Mouse (Mus musculus): ENCODE results near the gene Tyw5. TPM values are rescaled to one million over a fixed set of nuclear protein-coding genes. Genes with fewer than 3 reads are reported as not detected.
A peak's percentile ranks its signal among the peaks of the same experiment; 100 is the strongest.

Tyw5 gene
- total and polyA plus RNA-seq, 3 experiments = 2.7 to 5.9 (median 5.7) TPM

DNA sequence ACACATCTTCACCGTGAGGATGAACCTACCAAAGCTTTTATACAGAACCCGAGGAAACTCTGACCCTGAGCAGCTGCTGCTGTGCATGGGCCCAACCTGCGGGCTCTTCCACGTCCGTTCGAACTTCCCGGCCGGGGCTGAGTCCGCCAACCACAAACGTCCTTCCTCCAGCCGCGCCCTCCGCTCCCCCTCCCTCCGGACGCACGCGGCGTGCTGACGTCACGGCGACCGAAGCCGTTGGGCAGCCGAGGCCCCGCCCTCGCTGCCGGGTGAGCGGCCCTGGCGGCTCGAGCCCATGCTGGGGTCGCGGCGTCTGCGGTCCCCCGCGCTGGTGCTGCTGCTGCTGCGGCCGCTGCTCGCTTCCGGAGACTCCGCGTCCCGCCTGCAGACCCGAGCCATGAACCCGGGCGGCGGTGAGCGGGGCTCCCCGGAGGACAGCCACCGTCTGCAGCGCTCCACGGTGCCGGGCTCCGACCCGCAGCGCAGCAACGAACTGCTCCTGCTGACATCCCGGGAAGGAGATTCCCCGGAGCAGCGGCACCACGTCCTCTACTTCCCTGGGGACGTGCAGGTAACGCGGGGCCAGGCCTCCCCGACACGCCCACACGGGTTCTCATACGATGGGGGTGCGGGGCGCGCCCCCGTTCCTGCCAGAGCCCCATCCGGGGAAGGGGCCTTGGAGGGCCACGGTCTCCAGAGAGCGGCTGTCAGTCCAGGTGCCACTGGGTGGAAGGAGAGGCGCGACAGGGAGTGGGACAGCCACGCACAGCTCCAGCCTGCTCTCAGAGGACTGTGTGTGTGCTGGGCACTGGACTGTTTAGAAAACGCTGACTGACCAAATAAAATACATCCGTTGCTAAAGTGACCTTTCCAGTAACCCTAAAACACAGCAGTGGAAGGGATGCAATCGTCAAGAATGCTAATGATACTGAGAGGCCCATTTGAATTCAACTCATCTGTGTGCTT, 29.2 kb downstream of the Tyw5 start, which contains the start of gene 1700066M21Rik:
Gene 1700066M21Rik (plus strand): TSS at position 245 of the 966 bp plus-strand sequence.
- intact Hi-C loops (cut with DNase I) = loop anchor here (1.0 kb wide), 1 partner anchor 29 kb away; the partner anchor contains the start of gene Maip1
- DNase-seq = peak; percentile 96 to 98
- Histone ChIP-seq H3K9ac (ENCODE audit: low read depth, low read length) (peak within 1 kb of the TSS; percentile 94), H3K4me3 (peak within 1 kb of the TSS; percentile 83), H3K4me1 (ENCODE audit: control insufficient read depth, insufficient read depth, low read length) (no peaks in the 10 kb centered on the region), H3K79me2 (replicated peaks; ENCODE audit: control insufficient read depth, insufficient read depth, low read length) (no peaks in the 10 kb centered on the region), H3K27me3 (ENCODE audit: control insufficient read depth, insufficient read depth, low read length) (no peaks in the 10 kb centered on the region), H3K36me3 (ENCODE audit: control insufficient read depth, insufficient read depth, low read length) (no peaks in the 10 kb centered on the region), H3K27ac (peak within 1 kb of the TSS; percentile 73)
- WGBS = under 1% methylated on average over 81 of the region's 81 CpGs
- TF ChIP-seq EP300 (IDR thresholded peaks at IDR 0.05; ENCODE audit: insufficient read depth, low read depth, low read length) (no peak), POLR2A (IDR thresholded peaks at IDR 0.05; ENCODE audit: insufficient read depth, low read depth, low read length) (peak; percentile 58; the same call in 1 of the 2 replicates), CTCF (IDR thresholded peaks at IDR 0.05) (0 out of 2 replicates have a peak, but pooled peaks have one; percentile 9)

DNA sequence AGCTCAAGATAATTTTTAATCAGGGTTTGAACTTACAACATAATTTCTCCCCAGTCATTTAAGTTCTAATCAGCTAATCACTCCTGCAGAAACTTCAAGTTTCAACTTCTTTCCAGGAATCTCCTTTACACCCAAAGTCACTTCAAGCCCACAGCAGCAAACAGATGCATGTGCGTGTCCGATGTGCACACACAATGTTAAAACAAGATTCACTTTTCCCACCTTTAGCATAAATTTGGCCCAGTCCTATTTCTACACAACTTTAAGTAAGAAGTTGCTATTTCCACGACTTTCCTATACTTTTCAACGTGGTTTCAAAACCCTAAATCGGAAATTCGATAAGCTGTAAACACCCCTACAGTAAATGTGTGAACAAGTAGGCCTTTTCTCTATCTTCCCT, 30.1 kb downstream of the Tyw5 start:
- H3K27ac ChIP-seq = no peak overlapping the region
- H3K4me3 ChIP-seq = peak overlapping the region; percentile 83; the same call in 1 of the 2 replicates
- 54% methylated on average over 6 of the region's 6 CpGs for WGBS
- no peak for DNase-seq
- H3K36me3 ChIP-seq (ENCODE audit: control insufficient read depth, insufficient read depth, low read length) = no peaks in the 10 kb centered on the region
- intact Hi-C loops (cut with DNase I) = loop anchor here (1.0 kb wide), 1 partner anchor 29 kb away; the partner anchor contains the start of gene Maip1
- H3K79me2 ChIP-seq (replicated peaks; ENCODE audit: control insufficient read depth, insufficient read depth, low read length) = no peaks in the 10 kb centered on the region
- no peaks in the 10 kb centered on the region for H3K4me1 ChIP-seq (ENCODE audit: control insufficient read depth, insufficient read depth, low read length)
- no peaks in the 10 kb centered on the region for H3K27me3 ChIP-seq (ENCODE audit: control insufficient read depth, insufficient read depth, low read length)
- no peak for TF ChIP-seq POLR2A (IDR thresholded peaks at IDR 0.05; ENCODE audit: insufficient read depth, low read depth, low read length)
- TF ChIP-seq CTCF (IDR thresholded peaks at IDR 0.05) = no peak
- TF ChIP-seq EP300 (IDR thresholded peaks at IDR 0.05; ENCODE audit: insufficient read depth, low read depth, low read length) = no peak
- no peak overlapping the region for H3K9ac ChIP-seq (ENCODE audit: low read depth, low read length)

- 83% methylated on average over 2 of the region's 2 CpGs for WGBS
Measured at GRCm38 (mm10) chr1:57375276-57375675, 31.6 kb downstream of the Tyw5 start.

GRCm38 (mm10) chr1:57370451-57370850, 36.5 kb downstream of the Tyw5 start:
- Histone ChIP-seq H3K27me3 (ENCODE audit: control insufficient read depth, insufficient read depth, low read length) (no peaks in the 10 kb centered on the region), H3K36me3 (ENCODE audit: control insufficient read depth, insufficient read depth, low read length) (no peaks in the 10 kb centered on the region), H3K79me2 (replicated peaks; ENCODE audit: control insufficient read depth, insufficient read depth, low read length) (no peaks in the 10 kb centered on the region), H3K9ac (ENCODE audit: low read depth, low read length) (no peak overlapping the region), H3K4me1 (ENCODE audit: control insufficient read depth, insufficient read depth, low read length) (no peaks in the 10 kb centered on the region), H3K27ac (no peak overlapping the region), H3K4me3 (no peak overlapping the region)
- 63% methylated on average over 4 of the region's 4 CpGs for WGBS
- intact Hi-C loops (cut with DNase I) = no loop called here
- TF ChIP-seq POLR2A (IDR thresholded peaks at IDR 0.05; ENCODE audit: insufficient read depth, low read depth, low read length) = no peak
- TF ChIP-seq EP300 (IDR thresholded peaks at IDR 0.05; ENCODE audit: insufficient read depth, low read depth, low read length) = no peak
- TF ChIP-seq CTCF (IDR thresholded peaks at IDR 0.05) = no peak
- DNase-seq = no peak

More at GRCm38 (mm10) chr1:57375276-57375675, 31.6 kb downstream of the Tyw5 start:
- intact Hi-C loops (cut with DNase I) = no loop called here
- Histone ChIP-seq H3K27ac (no peak overlapping the region), H3K4me1 (ENCODE audit: control insufficient read depth, insufficient read depth, low read length) (no peaks in the 10 kb centered on the region), H3K36me3 (ENCODE audit: control insufficient read depth, insufficient read depth, low read length) (no peaks in the 10 kb centered on the region), H3K4me3 (no peak overlapping the region), H3K79me2 (replicated peaks; ENCODE audit: control insufficient read depth, insufficient read depth, low read length) (no peaks in the 10 kb centered on the region), H3K27me3 (ENCODE audit: control insufficient read depth, insufficient read depth, low read length) (no peaks in the 10 kb centered on the region), H3K9ac (ENCODE audit: low read depth, low read length) (no peak overlapping the region)
- TF ChIP-seq CTCF (IDR thresholded peaks at IDR 0.05) (no peak), EP300 (IDR thresholded peaks at IDR 0.05; ENCODE audit: insufficient read depth, low read depth, low read length) (no peak), POLR2A (IDR thresholded peaks at IDR 0.05; ENCODE audit: insufficient read depth, low read depth, low read length) (no peak)
- DNase-seq = no peak

DNA sequence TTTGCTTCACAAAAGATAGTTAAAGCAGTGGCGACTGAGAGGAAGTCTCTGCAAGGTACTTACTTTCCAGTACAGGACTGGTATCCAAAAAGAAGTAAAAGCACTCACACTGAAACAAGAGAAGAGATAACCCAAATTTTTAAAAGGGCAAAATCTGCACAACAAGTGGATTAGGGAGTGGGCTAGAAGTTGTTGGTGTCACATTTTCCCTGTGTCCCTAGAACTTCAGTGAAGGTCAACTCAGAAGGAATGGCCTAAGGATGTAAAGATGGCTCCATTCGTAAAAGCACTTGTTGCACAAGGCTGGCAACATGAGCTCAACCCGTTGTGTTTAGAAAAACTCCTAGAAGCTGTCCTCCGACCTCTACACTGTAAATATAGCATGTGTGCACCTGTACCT, 37.8 kb downstream of the Tyw5 start:
- Histone ChIP-seq H3K36me3 (ENCODE audit: control insufficient read depth, insufficient read depth, low read length) (no peaks in the 10 kb centered on the region), H3K79me2 (replicated peaks; ENCODE audit: control insufficient read depth, insufficient read depth, low read length) (no peaks in the 10 kb centered on the region), H3K4me3 (no peak overlapping the region), H3K4me1 (ENCODE audit: control insufficient read depth, insufficient read depth, low read length) (no peaks in the 10 kb centered on the region), H3K9ac (ENCODE audit: low read depth, low read length) (no peak overlapping the region), H3K27ac (no peak overlapping the region), H3K27me3 (ENCODE audit: control insufficient read depth, insufficient read depth, low read length) (no peaks in the 10 kb centered on the region)
- DNase-seq = no peak
- WGBS = 79% methylated on average over 4 of the region's 4 CpGs
- TF ChIP-seq EP300 (IDR thresholded peaks at IDR 0.05; ENCODE audit: insufficient read depth, low read depth, low read length) (no peak), CTCF (IDR thresholded peaks at IDR 0.05) (no peak), POLR2A (IDR thresholded peaks at IDR 0.05; ENCODE audit: insufficient read depth, low read depth, low read length) (no peak)
- intact Hi-C loops (cut with DNase I) = no loop called here

DNA sequence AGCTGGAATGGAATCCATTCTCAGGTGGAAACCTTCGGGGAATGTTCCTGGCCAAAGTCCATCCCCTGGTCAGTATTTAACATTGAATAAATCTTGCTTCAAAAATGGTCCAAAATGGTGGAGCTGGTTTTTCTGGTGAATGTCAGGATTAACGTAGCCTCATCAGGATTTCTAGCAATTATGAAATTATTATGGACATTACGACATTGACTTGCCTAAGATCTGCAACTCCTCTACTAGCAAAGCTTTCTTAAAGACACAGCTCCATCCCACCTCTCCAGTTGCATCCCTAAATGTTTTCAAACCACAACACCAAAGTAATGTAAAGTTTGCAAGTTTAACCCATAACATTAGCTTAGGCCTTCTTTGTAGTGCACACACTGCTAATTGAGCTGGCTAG, 39.5 kb downstream of the Tyw5 start:
- no peak for TF ChIP-seq EP300 (IDR thresholded peaks at IDR 0.05; ENCODE audit: insufficient read depth, low read depth, low read length)
- TF ChIP-seq POLR2A (IDR thresholded peaks at IDR 0.05; ENCODE audit: insufficient read depth, low read depth, low read length) = no peak
- no peak for TF ChIP-seq CTCF (IDR thresholded peaks at IDR 0.05)
- WGBS = 87% methylated on average over 3 of the region's 3 CpGs
- H3K9ac ChIP-seq (ENCODE audit: low read depth, low read length) = no peak overlapping the region
- intact Hi-C loops (cut with DNase I) = no loop called here
- no peaks in the 10 kb centered on the region for H3K27me3 ChIP-seq (ENCODE audit: control insufficient read depth, insufficient read depth, low read length)
- no peak for DNase-seq
- H3K36me3 ChIP-seq (ENCODE audit: control insufficient read depth, insufficient read depth, low read length) = no peaks in the 10 kb centered on the region
- H3K4me3 ChIP-seq = no peak overlapping the region
- no peak overlapping the region for H3K27ac ChIP-seq
- H3K79me2 ChIP-seq (replicated peaks; ENCODE audit: control insufficient read depth, insufficient read depth, low read length) = no peaks in the 10 kb centered on the region
- no peaks in the 10 kb centered on the region for H3K4me1 ChIP-seq (ENCODE audit: control insufficient read depth, insufficient read depth, low read length)
